7 mouse cellular contexts compared by ENCODE assay signal in genomic region chr16:18687367-18687766, GRCm38 (mm10). TPM values are rescaled to one million over a fixed set of nuclear protein-coding genes. Genes with fewer than 3 reads are reported as not detected.
DNase-seq lines count a peak whose midpoint lies in the region; ATAC-seq and TF ChIP-seq lines count a peak whose summit lies in the region.

No protein-coding gene starts in this region.

- peak overlapping the region; percentile 57; the same call in 1 of the 2 replicates for H3K27ac ChIP-seq in intestine, embryonic 14.5 days (ENCODE audit: low read depth)
- peak overlapping the region; percentile 54; the same call in 1 of the 2 replicates for H3K27ac ChIP-seq in limb, embryonic 11.5 days (replicated peaks; ENCODE audit: low read depth, low read length)
- H3K27ac ChIP-seq in midbrain, embryonic 12.5 days (replicated peaks) = peak overlapping the region; percentile 74
- peak overlapping the region; percentile 78 for H3K27ac ChIP-seq in small intestine, adult 2 months (ENCODE audit: insufficient read depth, low read depth, low read length)

- 0 out of 2 replicates have a peak overlapping the region, but pooled peaks have one; percentile 29 for H3K9ac ChIP-seq in intestine, embryonic 14.5 days (ENCODE audit: low read length)
- H3K9ac ChIP-seq in limb, embryonic 11.5 days (ENCODE audit: low read length) = no peak overlapping the region; the same call in 1 of the 2 replicates
- H3K9ac ChIP-seq in midbrain, embryonic 12.5 days (replicated peaks) = peak overlapping the region; percentile 25; the same call in 1 of the 2 replicates

- DNase-seq in adrenal gland, adult 2 months = peak; percentile 92
- DNase-seq in embryo, embryonic 10.5 days (ENCODE audit: low spot score) = peak; percentile 91
- peak; percentile 32 to 62 for DNase-seq in gastrocnemius, postnatal 4 days (ENCODE audit: low spot score in 2 of 2)
- peak; percentile 87 for DNase-seq in intestine, embryonic 14.5 days (ENCODE audit: low spot score)
- DNase-seq in limb, embryonic 11.5 days (ENCODE audit: low spot score) = peak; percentile 83

- no peaks in the 10 kb centered on the region for H3K36me3 ChIP-seq in intestine, embryonic 14.5 days (ENCODE audit: control insufficient read depth, insufficient read depth, low read length)
- no peaks in the 10 kb centered on the region for H3K36me3 ChIP-seq in limb, embryonic 11.5 days (ENCODE audit: control insufficient read depth, insufficient read depth, low read length)
- no peaks in the 10 kb centered on the region for H3K36me3 ChIP-seq in midbrain, embryonic 12.5 days
- H3K36me3 ChIP-seq in small intestine, adult 2 months (ENCODE audit: control insufficient read depth, insufficient read depth, low read length) = no peaks in the 10 kb centered on the region

- peaks cover 12% of the 10 kb centered on the region for H3K4me1 ChIP-seq in intestine, embryonic 14.5 days (replicated peaks; ENCODE audit: control insufficient read depth, insufficient read depth, low read length)
- H3K4me1 ChIP-seq in limb, embryonic 11.5 days (ENCODE audit: control insufficient read depth, insufficient read depth, low read length) = peaks cover 5% of the 10 kb centered on the region; the same call in 1 of the 2 replicates
- peaks cover 20% of the 10 kb centered on the region for H3K4me1 ChIP-seq in midbrain, embryonic 12.5 days
- peaks cover 18% of the 10 kb centered on the region; the same call in 1 of the 2 replicates for H3K4me1 ChIP-seq in small intestine, adult 2 months (ENCODE audit: control insufficient read depth, insufficient read depth, insufficient read length, low read length)

- H3K27me3 ChIP-seq in intestine, embryonic 14.5 days (replicated peaks; ENCODE audit: control insufficient read depth, insufficient read depth, low read length) = no peaks in the 10 kb centered on the region
- H3K27me3 ChIP-seq in limb, embryonic 11.5 days (ENCODE audit: control insufficient read depth, insufficient read depth, low read length) = no peaks in the 10 kb centered on the region
- H3K27me3 ChIP-seq in midbrain, embryonic 12.5 days = no peaks in the 10 kb centered on the region
- no peaks in the 10 kb centered on the region for H3K27me3 ChIP-seq in small intestine, adult 2 months (ENCODE audit: control insufficient read depth, insufficient read depth, low read length)

- peak overlapping the region; percentile 25 for H3K4me3 ChIP-seq in intestine, embryonic 14.5 days (ENCODE audit: low read depth, low read length)
- H3K4me3 ChIP-seq in limb, embryonic 11.5 days (ENCODE audit: low read depth, low read length) = 0 out of 2 replicates have a peak overlapping the region, but pooled peaks have one; percentile 10
- H3K4me3 ChIP-seq in midbrain, embryonic 12.5 days = peak overlapping the region; percentile 17
- H3K4me3 ChIP-seq in small intestine, adult 2 months (ENCODE audit: low read depth, low read length) = peak overlapping the region; percentile 45

- peak overlapping the region; percentile 53 for H3K4me2 ChIP-seq in intestine, embryonic 14.5 days (ENCODE audit: low read length)
- H3K4me2 ChIP-seq in limb, embryonic 11.5 days (ENCODE audit: low read depth, severe bottlenecking) = peak overlapping the region; percentile 39; the same call in 1 of the 2 replicates
- H3K4me2 ChIP-seq in midbrain, embryonic 12.5 days (replicated peaks) = peak overlapping the region; percentile 47

- ATAC-seq in intestine, embryonic 14.5 days (replicated peaks; ENCODE audit: low FRiP score, low TSS enrichment, low read depth) = peak; percentile 57
- peak; percentile 52; the same call in 1 of the 2 replicates for ATAC-seq in limb, embryonic 11.5 days (ENCODE audit: insufficient number of reproducible peaks, low FRiP score, low TSS enrichment, low read depth)
- ATAC-seq in midbrain, embryonic 12.5 days (ENCODE audit: low FRiP score, low read depth) = peak; percentile 57

- no peak for TF ChIP-seq POLR2A in small intestine, adult 2 months (IDR thresholded peaks at IDR 0.05; ENCODE audit: low read depth, low read length)

- WGBS in intestine, embryonic 14.5 days = 5% methylated on average over 8 of the region's 8 CpGs
- WGBS in limb, embryonic 11.5 days = 3% methylated on average over 8 of the region's 8 CpGs
- WGBS in midbrain, embryonic 12.5 days = 9% methylated on average over 8 of the region's 8 CpGs
- WGBS in small intestine, adult 2 months = 13% methylated on average over 8 of the region's 8 CpGs

- peak; percentile 77; the same call in 1 of the 2 replicates for TF ChIP-seq CTCF in small intestine, adult 2 months (IDR thresholded peaks at IDR 0.05; ENCODE audit: extremely low read depth, insufficient read length, insufficient replicate concordance, low read depth, low read length)

- no peaks in the 10 kb centered on the region for H3K9me3 ChIP-seq in intestine, embryonic 14.5 days (ENCODE audit: control insufficient read depth, low read length)
- H3K9me3 ChIP-seq in limb, embryonic 11.5 days (ENCODE audit: control insufficient read depth, low read length) = no peaks in the 10 kb centered on the region
- no peaks in the 10 kb centered on the region for H3K9me3 ChIP-seq in midbrain, embryonic 12.5 days

RNA-seq across cellular contexts. Expression of gene Sept5, which starts 57.6 kb away (rescaled TPM):
- 10 to 100 TPM; 12.6 to 12.9 TPM for total RNA-seq in adrenal gland, adult 2 months (2021)
- 8.0 and 9.1 TPM in 2 replicates for polyA plus RNA-seq in adrenal gland, adult 2 months (2012; rRNA removed)
- 10 to 100 TPM; 11.3 to 12.9 TPM for total RNA-seq in gastrocnemius, postnatal 4 days (2021)
- 29.3 and 29.9 TPM in 2 replicates for polyA plus RNA-seq in intestine, embryonic 14.5 days (2014; fragmentation: Nextera tagmentation; extraction: Ambion mirVana)
- polyA plus RNA-seq in limb, embryonic 11.5 days (2014; fragmentation: Nextera tagmentation; extraction: Ambion mirVana) = 30.0 and 31.1 TPM in 2 replicates
- polyA plus RNA-seq in midbrain, embryonic 12.5 days (2016; fragmentation: Nextera tagmentation; extraction: Ambion mirVana) = 81.6 and 84.4 TPM in 2 replicates
- polyA plus RNA-seq in small intestine, adult 2 months (2012; rRNA removed) = 64.1 and 381 TPM in 2 replicates

Comparison
In these comparisons a context has a peak if more than half of its experiments do, and no peak if none do; other contexts are left out.
1. Peak in every context shown above with its lines: DNase-seq, ATAC-seq, H3K4me3 ChIP-seq and H3K27ac ChIP-seq.